Mouse (Mus musculus) ES-Bruce4 (cell line): ENCODE data around the gene Gm42517.

Experiments
- CTCF ChIP-seq: IDR thresholded peaks from one replicate; pipeline ENCODE4 v1.8.1; 2011; ENCODE audit warnings: low read depth, low read length
- POLR2A ChIP-seq: IDR thresholded peaks from one replicate; pipeline ENCODE4 v1.8.1; 2011; ENCODE audit warnings: low read length; ENCODE audit not compliant: insufficient read depth

- TF ChIP-seq CTCF (no peak), POLR2A (no peak)
These were observed 37.7 kb upstream of the Gm42517 start for GRCm38 (mm10) chr5:108405460-108405859.
